Mouse (Mus musculus): ENCODE data around the gene Slc35f1.

GRCm38 (mm10) chr10:52757496-52758260 lies 67.3 kb downstream of the Slc35f1 start:
- TF ChIP-seq GATA1 (IDR thresholded peaks at IDR 0.05; ENCODE audit: borderline replicate concordance, low read length) (no peak), FLI1 (IDR thresholded peaks at IDR 0.05; ENCODE audit: low read length) (no peak)
